Mouse (Mus musculus) hindbrain, embryonic 13.5 days (tissue): Measurements from ENCODE around the gene Abhd11. TPM values are rescaled to one million over a fixed set of nuclear protein-coding genes. Genes with fewer than 3 reads are reported as not detected.

ENCODE experiments used
- ATAC-seq: fragments of 200-750 bp; cut with Nextera tagmentation; 2 replicates; pipeline ENCODE4 v1.8.0; 2017; ENCODE audit warnings: moderate TSS enrichment; ENCODE audit not compliant: low FRiP score
- H3K27ac ChIP-seq: fragments of 300-500 bp; sonication (generic); 2 replicates; pipeline ENCODE4 v1.5.1; 2015; ENCODE audit warnings: inconsistent platforms, mild to moderate bottlenecking, moderate library complexity
- H3K27me3 ChIP-seq: fragments of 300-500 bp; sonication (generic); 2 replicates; pipeline ENCODE4 v1.6.1; 2015; ENCODE audit warnings: mild to moderate bottlenecking, inconsistent platforms
- H3K36me3 ChIP-seq: fragments of 300-500 bp; sonication (generic); 2 replicates; pipeline ENCODE4 v1.6.1; 2015; ENCODE audit warnings: mild to moderate bottlenecking, inconsistent platforms
- H3K4me1 ChIP-seq: fragments of 300-500 bp; sonication (generic); replicated peaks from 2 replicates; pipeline ENCODE4 v1.6.1; 2015; ENCODE audit warnings: inconsistent platforms
- H3K4me2 ChIP-seq: fragments of 300-500 bp; sonication (generic); 2 replicates; pipeline ENCODE4 v1.6.1; 2015; ENCODE audit warnings: inconsistent platforms, mild to moderate bottlenecking, moderate library complexity
- H3K4me3 ChIP-seq: fragments of 300-500 bp; sonication (generic); 2 replicates; pipeline ENCODE4 v1.5.1; 2015; ENCODE audit warnings: mild to moderate bottlenecking, inconsistent platforms
- H3K9ac ChIP-seq: fragments of 300-500 bp; sonication (generic); 2 replicates; pipeline ENCODE4 v1.6.1; 2015; ENCODE audit warnings: mild to moderate bottlenecking, inconsistent platforms
- H3K9me3 ChIP-seq: fragments of 300-500 bp; sonication (generic); 2 replicates; pipeline ENCODE4 v1.6.1; 2016; ENCODE audit warnings: inconsistent platforms
- WGBS: fragments of 180-500 bp; shearing (Covaris S2); methylation state at CpG from one replicate; pipeline ENCODE4 v1.1.7; 2015; 5-methylcytosine and 5-hydroxymethylcytosine counted together
- polyA plus RNA-seq: library from polyadenylated mRNA; unstranded; fragments of >200 nt; fragmentation: Nextera tagmentation; extraction: Ambion mirVana; gene quantifications from 2 replicates; pipeline ENCODE4 v1.2.1, GENCODE M21; 2015

The Abhd11 gene
- polyA plus RNA-seq, 1 experiment from 2014 or later: 65.0 TPM

- H3K9ac ChIP-seq: no peak overlapping the region
- no peaks in the 10 kb centered on the region for H3K4me1 ChIP-seq
- H3K4me2 ChIP-seq: no peak overlapping the region
- H3K27me3 ChIP-seq: no peaks in the 10 kb centered on the region
- no peak overlapping the region for H3K27ac ChIP-seq
- H3K36me3 ChIP-seq: no peaks in the 10 kb centered on the region
- H3K9me3 ChIP-seq: no peaks in the 10 kb centered on the region
- H3K4me3 ChIP-seq: no peak overlapping the region
- no peak for ATAC-seq
- 76% methylated on average over 7 of the region's 7 CpGs for WGBS
Measured at GRCm38 (mm10) chr5:134974294-134974693, 34.7 kb upstream of the Abhd11 start.

GRCm38 (mm10) chr5:134974921-134975320 lies 34.0 kb upstream of the Abhd11 start:
- H3K4me3 ChIP-seq: no peak overlapping the region
- no peak for ATAC-seq
- H3K9ac ChIP-seq: no peak overlapping the region
- WGBS: 77% methylated on average over 2 of the region's 2 CpGs
- H3K27me3 ChIP-seq: no peaks in the 10 kb centered on the region
- H3K27ac ChIP-seq: no peak overlapping the region
- H3K9me3 ChIP-seq: no peaks in the 10 kb centered on the region
- H3K4me1 ChIP-seq: no peaks in the 10 kb centered on the region
- no peaks in the 10 kb centered on the region for H3K36me3 ChIP-seq
- H3K4me2 ChIP-seq: no peak overlapping the region

GRCm38 (mm10) chr5:134976164-134976563 lies 32.8 kb upstream of the Abhd11 start:
- ATAC-seq: no peak
- no peak overlapping the region for H3K4me3 ChIP-seq
- H3K9me3 ChIP-seq: no peaks in the 10 kb centered on the region
- no peaks in the 10 kb centered on the region for H3K27me3 ChIP-seq
- H3K4me1 ChIP-seq: no peaks in the 10 kb centered on the region
- H3K9ac ChIP-seq: no peak overlapping the region
- 77% methylated on average over 2 of the region's 2 CpGs for WGBS
- no peaks in the 10 kb centered on the region for H3K36me3 ChIP-seq
- no peak overlapping the region for H3K27ac ChIP-seq
- H3K4me2 ChIP-seq: no peak overlapping the region

DNA sequence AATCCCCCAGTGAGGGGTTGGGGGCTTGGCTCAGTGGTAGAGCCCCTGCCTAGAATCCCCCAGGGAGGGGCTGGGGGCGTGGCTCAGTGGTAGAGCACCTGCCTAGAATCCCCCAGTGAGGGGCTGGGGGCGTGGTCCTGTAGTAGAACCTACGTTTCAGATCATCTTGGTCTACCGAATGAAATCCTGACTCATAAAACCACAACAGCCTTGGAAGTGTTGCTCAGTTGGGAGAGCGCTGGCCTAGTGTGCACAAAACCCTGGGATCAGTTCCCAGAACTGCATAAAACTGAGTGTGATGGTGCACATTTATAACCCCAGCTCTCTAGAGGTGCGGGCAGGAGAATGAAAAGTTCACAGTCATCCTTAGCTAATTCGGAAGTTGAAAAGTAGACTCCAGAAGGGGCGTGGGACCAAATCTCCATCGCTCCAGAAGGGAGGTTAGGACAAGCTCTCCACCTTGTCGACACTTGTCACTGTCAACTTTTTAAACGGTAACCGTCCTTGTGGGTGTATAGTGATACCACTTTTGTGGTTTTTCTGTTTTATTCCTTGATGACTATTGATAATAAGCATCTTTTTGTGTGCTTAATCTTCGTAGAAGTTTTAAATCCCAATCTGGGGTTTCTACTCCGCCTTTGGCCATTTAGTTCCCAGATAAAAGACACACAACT lies 32.2 kb upstream of the Abhd11 start:
- no peaks in the 10 kb centered on the region for H3K27me3 ChIP-seq
- no peak for ATAC-seq
- H3K9ac ChIP-seq: no peak overlapping the region
- H3K9me3 ChIP-seq: no peaks in the 10 kb centered on the region
- H3K27ac ChIP-seq: no peak overlapping the region
- 90% methylated on average over 14 of the region's 14 CpGs for WGBS
- no peak overlapping the region for H3K4me3 ChIP-seq
- no peaks in the 10 kb centered on the region for H3K36me3 ChIP-seq
- H3K4me1 ChIP-seq: no peaks in the 10 kb centered on the region
- H3K4me2 ChIP-seq: no peak overlapping the region

DNA sequence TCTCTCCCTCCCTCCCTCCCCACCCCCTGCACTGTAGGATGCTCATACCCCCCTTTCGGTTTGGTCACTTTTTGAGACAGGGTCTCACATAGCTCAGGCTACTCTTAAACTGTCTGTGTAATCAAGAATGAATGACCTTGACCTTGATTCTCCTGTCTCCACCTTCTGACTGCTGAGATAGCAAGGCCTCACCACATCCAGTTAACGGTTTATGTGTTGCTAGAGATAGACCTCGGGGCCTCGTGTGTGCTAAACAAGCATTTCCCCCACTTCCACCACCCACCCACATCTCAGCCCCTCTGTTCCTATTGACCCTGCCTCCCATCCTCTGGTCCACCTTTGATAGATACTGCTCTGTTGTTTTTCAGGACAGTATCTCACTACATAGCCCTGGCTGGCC lies 31.1 kb upstream of the Abhd11 start:
- H3K36me3 ChIP-seq: no peaks in the 10 kb centered on the region
- no peaks in the 10 kb centered on the region for H3K9me3 ChIP-seq
- H3K9ac ChIP-seq: no peak overlapping the region
- ATAC-seq: no peak
- no peak overlapping the region for H3K4me2 ChIP-seq
- H3K4me1 ChIP-seq: no peaks in the 10 kb centered on the region
- H3K27ac ChIP-seq: no peak overlapping the region
- 83% methylated on average over 4 of the region's 4 CpGs for WGBS
- no peaks in the 10 kb centered on the region for H3K27me3 ChIP-seq
- H3K4me3 ChIP-seq: no peak overlapping the region

DNA sequence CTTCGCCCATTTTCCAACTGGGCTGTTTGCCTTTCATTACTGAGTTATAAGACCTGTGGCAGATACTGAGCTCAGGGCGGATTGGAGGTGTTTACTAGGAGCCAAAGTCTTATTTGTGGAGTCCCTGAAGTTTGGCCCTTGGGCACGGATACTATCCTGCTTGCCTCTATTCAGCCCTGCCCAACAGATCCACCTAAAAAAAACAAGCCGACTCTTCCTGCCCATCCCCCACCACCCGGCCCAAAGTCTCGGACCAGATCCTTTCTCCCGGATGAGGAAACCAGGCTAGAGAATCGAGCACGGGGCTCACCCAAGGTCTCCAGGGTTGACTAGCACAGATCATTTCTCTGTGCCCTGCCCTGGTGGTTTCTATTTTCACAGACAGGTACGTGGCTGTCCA lies 27.8 kb upstream of the Abhd11 start:
- H3K9ac ChIP-seq: no peak overlapping the region
- 63% methylated on average over 10 of the region's 10 CpGs for WGBS
- no peak for ATAC-seq
- H3K27ac ChIP-seq: no peak overlapping the region
- H3K4me2 ChIP-seq: no peak overlapping the region
- no peaks in the 10 kb centered on the region for H3K9me3 ChIP-seq
- no peaks in the 10 kb centered on the region for H3K36me3 ChIP-seq
- peaks cover 23% of the 10 kb centered on the region for H3K27me3 ChIP-seq
- peaks cover 13% of the 10 kb centered on the region for H3K4me1 ChIP-seq
- H3K4me3 ChIP-seq: no peak overlapping the region

GRCm38 (mm10) chr5:134983111-134983510 lies 25.8 kb upstream of the Abhd11 start:
- WGBS: 88% methylated on average over 1 of the region's 1 CpGs
- no peak overlapping the region for H3K4me2 ChIP-seq
- H3K4me1 ChIP-seq: peaks cover 25% of the 10 kb centered on the region
- H3K27me3 ChIP-seq: peaks cover 42% of the 10 kb centered on the region
- no peaks in the 10 kb centered on the region for H3K9me3 ChIP-seq
- no peak overlapping the region for H3K27ac ChIP-seq
- H3K4me3 ChIP-seq: no peak overlapping the region
- H3K36me3 ChIP-seq: no peaks in the 10 kb centered on the region
- ATAC-seq: no peak
- H3K9ac ChIP-seq: no peak overlapping the region

DNA sequence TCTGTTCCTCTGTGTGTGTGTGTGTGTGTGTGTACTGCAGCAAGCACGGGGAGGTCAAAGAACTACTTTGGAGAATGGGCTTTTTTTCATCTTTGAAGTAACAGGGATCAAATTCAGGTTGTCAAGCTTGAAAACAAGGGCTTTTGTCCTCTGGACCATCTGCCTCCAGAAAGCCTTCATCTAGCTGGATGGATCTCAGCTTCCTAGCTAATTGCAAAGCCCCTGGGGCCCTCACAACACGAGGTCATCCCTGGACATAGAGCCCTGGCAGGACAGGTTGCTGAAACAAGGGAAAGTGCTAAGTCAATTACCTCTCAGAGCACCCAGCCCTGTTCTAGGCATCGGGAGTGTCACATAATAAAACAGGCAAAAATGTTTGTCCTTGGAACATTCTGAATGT lies 25.2 kb upstream of the Abhd11 start:
- WGBS: 7% methylated on average over 3 of the region's 3 CpGs
- Histone ChIP-seq H3K27me3 (peaks cover 48% of the 10 kb centered on the region), H3K27ac (no peak overlapping the region; the same call in 1 of the 2 replicates), H3K9ac (0 out of 2 replicates have a peak overlapping the region, but pooled peaks have one; percentile 13), H3K4me2 (no peak overlapping the region), H3K4me1 (peaks cover 25% of the 10 kb centered on the region), H3K4me3 (no peak overlapping the region), H3K9me3 (no peaks in the 10 kb centered on the region), H3K36me3 (no peaks in the 10 kb centered on the region)
- ATAC-seq: no peak

- Histone ChIP-seq H3K9me3 (no peaks in the 10 kb centered on the region), H3K4me3 (peak within 1 kb of the TSS; percentile 28), H3K4me2 (peak within 1 kb of the TSS; percentile 48), H3K36me3 (no peaks in the 10 kb centered on the region), H3K27me3 (peaks cover 65% of the 10 kb centered on the region), H3K9ac (no peak within 1 kb of the TSS), H3K4me1 (peaks cover 25% of the 10 kb centered on the region), H3K27ac (no peak within 1 kb of the TSS)
- WGBS: 1% methylated on average over 25 of the region's 25 CpGs
- ATAC-seq: peak; percentile 36; the same call in 1 of the 2 replicates
Measured at GRCm38 (mm10) chr5:134985633-134986297, 23.2 kb upstream of the Abhd11 start, which contains the start of gene Cldn3. TSS of gene Cldn3 (plus strand) at chr5:134986214.

- H3K9me3 ChIP-seq: no peaks in the 10 kb centered on the region
- peaks cover 25% of the 10 kb centered on the region for H3K4me1 ChIP-seq
- H3K27me3 ChIP-seq: peaks cover 65% of the 10 kb centered on the region
- WGBS: 3% methylated on average over 79 of the region's 79 CpGs
- no peak overlapping the region for H3K9ac ChIP-seq
- H3K27ac ChIP-seq: no peak overlapping the region
- H3K36me3 ChIP-seq: no peaks in the 10 kb centered on the region
- peak overlapping the region; percentile 28 for H3K4me3 ChIP-seq
- 0 out of 2 replicates have a peak, but pooled peaks have one; percentile 10 for ATAC-seq
- peak overlapping the region; percentile 48 for H3K4me2 ChIP-seq
Measured at GRCm38 (mm10) chr5:134986298-134987268, 22.4 kb upstream of the Abhd11 start.

GRCm38 (mm10) chr5:134989166-134989565 lies 19.8 kb upstream of the Abhd11 start:
- Histone ChIP-seq H3K9ac (no peak overlapping the region), H3K27me3 (peaks cover 65% of the 10 kb centered on the region), H3K27ac (no peak overlapping the region), H3K9me3 (no peaks in the 10 kb centered on the region), H3K4me2 (no peak overlapping the region), H3K36me3 (no peaks in the 10 kb centered on the region), H3K4me1 (peaks cover 19% of the 10 kb centered on the region), H3K4me3 (no peak overlapping the region)
- no peak for ATAC-seq
- 74% methylated on average over 11 of the region's 11 CpGs for WGBS

- Histone ChIP-seq H3K36me3 (no peaks in the 10 kb centered on the region), H3K4me3 (no peak overlapping the region), H3K9me3 (no peaks in the 10 kb centered on the region), H3K4me1 (peaks cover 19% of the 10 kb centered on the region), H3K27me3 (peaks cover 60% of the 10 kb centered on the region), H3K27ac (no peak overlapping the region), H3K9ac (no peak overlapping the region), H3K4me2 (no peak overlapping the region)
- 75% methylated on average over 6 of the region's 6 CpGs for WGBS
- ATAC-seq: no peak
Measured at GRCm38 (mm10) chr5:134989741-134990140, 19.2 kb upstream of the Abhd11 start.
